In genomic region chr3:63664575-63665243, GRCm38 (mm10) we compare ENCODE assay signal across 15 mouse cellular contexts.
A peak's percentile ranks its signal among the peaks of the same experiment; 100 is the strongest.
DNase-seq lines count a peak whose midpoint lies in the region; ATAC-seq and TF ChIP-seq lines count a peak whose summit lies in the region.
"Had no signal": no experiment of that assay in that cellular context is flagged by ENCODE, and none has a peak within 500 bp of the region (broad histone marks: within the 10 kb centered on the region; RNA-seq: fewer than 3 reads in every experiment).

No protein-coding gene starts in this region.

- no peak for TF ChIP-seq POLR2A in brain, embryonic 14.5 days (IDR thresholded peaks at IDR 0.05; ENCODE audit: borderline replicate concordance, extremely low read depth, insufficient read depth, insufficient read length, poor library complexity, severe bottlenecking)

- H3K9ac ChIP-seq in forebrain, embryonic 14.5 days (ENCODE audit: low read length) = no peak overlapping the region
- no peak overlapping the region for H3K9ac ChIP-seq in forebrain, embryonic 12.5 days
- H3K9ac ChIP-seq: embryonic facial prominence, embryonic 13.5 days; liver, embryonic 13.5 days; midbrain, embryonic 12.5 days; neural tube, embryonic 13.5 days had no signal

- peak; percentile 67 for DNase-seq in forebrain, embryonic 14.5 days (ENCODE audit: low spot score)
- peak; percentile 11 to 17 for DNase-seq in left cerebral cortex, postnatal 14 days (ENCODE audit: low spot score in 2 of 2)
- DNase-seq in left cerebral cortex, adult 11 months (ENCODE audit: low spot score) = no peak
- DNase-seq in brain, embryonic 14.5 days (ENCODE audit: low read depth) = peak; percentile 76
- DNase-seq in layer of hippocampus, adult 9-11 months = peak; percentile 13
- no peak for DNase-seq in spleen, adult 12 weeks (ENCODE audit: low spot score)
- DNase-seq in urinary bladder, postnatal 25 days (ENCODE audit: low spot score) = no peak
- DNase-seq: adrenal gland, postnatal 10 days; liver, embryonic 13.5 days; lung, postnatal 10 days; thymus, adult 18-20 months had no signal

- no peaks in the 10 kb centered on the region for H3K36me3 ChIP-seq in forebrain, embryonic 14.5 days (ENCODE audit: control insufficient read depth, insufficient read depth, low read length)
- no peaks in the 10 kb centered on the region for H3K36me3 ChIP-seq in forebrain, embryonic 12.5 days (replicated peaks)
- H3K36me3 ChIP-seq: embryonic facial prominence, embryonic 13.5 days; liver, embryonic 13.5 days; midbrain, embryonic 12.5 days; neural tube, embryonic 13.5 days had no signal

- no peaks in the 10 kb centered on the region for H3K27me3 ChIP-seq in forebrain, embryonic 14.5 days (replicated peaks; ENCODE audit: control insufficient read depth, insufficient read depth, low read length)
- no peaks in the 10 kb centered on the region for H3K27me3 ChIP-seq in forebrain, embryonic 12.5 days
- H3K27me3 ChIP-seq: embryonic facial prominence, embryonic 13.5 days; liver, embryonic 13.5 days; midbrain, embryonic 12.5 days; neural tube, embryonic 13.5 days had no signal

- TF ChIP-seq CTCF in brain, embryonic 14.5 days (IDR thresholded peaks at IDR 0.05; ENCODE audit: borderline replicate concordance, extremely low read depth, insufficient read depth, insufficient read length) = no peak

- H3K9me3 ChIP-seq in forebrain, embryonic 14.5 days (replicated peaks; ENCODE audit: control insufficient read depth, low read length) = no peaks in the 10 kb centered on the region
- H3K9me3 ChIP-seq in forebrain, embryonic 12.5 days = no peaks in the 10 kb centered on the region
- H3K9me3 ChIP-seq: embryonic facial prominence, embryonic 13.5 days; midbrain, embryonic 12.5 days; neural tube, embryonic 13.5 days had no signal

- 45% methylated on average over 6 of the region's 6 CpGs for WGBS in forebrain, embryonic 14.5 days
- 76% methylated on average over 6 of the region's 6 CpGs for WGBS in forebrain, embryonic 12.5 days

- H3K4me2 ChIP-seq in forebrain, embryonic 14.5 days (ENCODE audit: low read length) = 0 out of 2 replicates have a peak overlapping the region, but pooled peaks have one; percentile 2
- no peak overlapping the region for H3K4me2 ChIP-seq in forebrain, embryonic 12.5 days
- H3K4me2 ChIP-seq: embryonic facial prominence, embryonic 13.5 days; liver, embryonic 13.5 days; midbrain, embryonic 12.5 days; neural tube, embryonic 13.5 days had no signal

- H3K27ac ChIP-seq in forebrain, embryonic 14.5 days (ENCODE audit: low read depth, low read length) = peak overlapping the region; percentile 35; the same call in 1 of the 2 replicates
- no peak overlapping the region for H3K27ac ChIP-seq in forebrain, embryonic 12.5 days
- H3K27ac ChIP-seq: embryonic facial prominence, embryonic 13.5 days; liver, embryonic 13.5 days; midbrain, embryonic 12.5 days; neural tube, embryonic 13.5 days had no signal

- H3K4me3 ChIP-seq in forebrain, embryonic 14.5 days (ENCODE audit: low read depth, low read length) = no peak overlapping the region
- no peak overlapping the region for H3K4me3 ChIP-seq in forebrain, embryonic 12.5 days (replicated peaks)
- H3K4me3 ChIP-seq: embryonic facial prominence, embryonic 13.5 days; liver, embryonic 13.5 days; midbrain, embryonic 12.5 days; neural tube, embryonic 13.5 days had no signal

- H3K4me1 ChIP-seq in forebrain, embryonic 14.5 days (ENCODE audit: control insufficient read depth, insufficient read depth, low read length) = peaks cover 2% of the 10 kb centered on the region; the same call in 1 of the 2 replicates
- H3K4me1 ChIP-seq in forebrain, embryonic 12.5 days = no peaks in the 10 kb centered on the region
- H3K4me1 ChIP-seq: embryonic facial prominence, embryonic 13.5 days; liver, embryonic 13.5 days; midbrain, embryonic 12.5 days had no signal

- intact Hi-C loops in left cerebral cortex, postnatal 14 days (cut with DNase I) = no loop called here

- ATAC-seq in forebrain, embryonic 14.5 days = peak; percentile 74
- no peak for ATAC-seq in forebrain, embryonic 12.5 days (ENCODE audit: low FRiP score)

Comparison
In these comparisons a context has a peak if more than half of its experiments do, and no peak if none do; other contexts are left out.
1. DNase-seq: peak in forebrain, embryonic 14.5 days (single experiment), left cerebral cortex, postnatal 14 days (2 of 2), brain, embryonic 14.5 days (single experiment) and layer of hippocampus, adult 9-11 months (single experiment); none in left cerebral cortex, adult 11 months (single experiment), spleen, adult 12 weeks (single experiment) and urinary bladder, postnatal 25 days (single experiment).